Mouse (Mus musculus) kidney, postnatal 0 days (tissue): ENCODE measurements around the gene Gpx3. TPM values are rescaled to one million over a fixed set of nuclear protein-coding genes. Genes with fewer than 3 reads are reported as not detected.
A peak's percentile ranks its signal among the peaks of the same experiment; 100 is the strongest.

ENCODE experiments used
- ATAC-seq: fragments of 200-750 bp; cut with Nextera tagmentation; replicated peaks from 2 replicates; pipeline ENCODE4 v1.8.0; 2017; ENCODE audit warnings: low read depth, moderate number of reproducible peaks, moderate TSS enrichment, moderate library complexity; ENCODE audit not compliant: low FRiP score
- DNase-seq: peaks from one replicate; pipeline ENCODE4 v3.0.0-alpha.2; 2016; ENCODE audit warnings: low spot score
- H3K27ac ChIP-seq: fragments of 300-500 bp; sonication (generic); 2 replicates; pipeline ENCODE4 v1.5.1; 2014; ENCODE audit warnings: mild to moderate bottlenecking
- H3K27me3 ChIP-seq: fragments of 300-500 bp; sonication (generic); 2 replicates; pipeline ENCODE4 v1.6.1; 2014; ENCODE audit warnings: low read length, mixed read lengths; ENCODE audit not compliant: insufficient read depth
- H3K36me3 ChIP-seq: fragments of 300-500 bp; sonication (generic); 2 replicates; pipeline ENCODE4 v1.6.1; 2014; ENCODE audit warnings: low read length, mixed read lengths; ENCODE audit not compliant: insufficient read depth
- H3K4me1 ChIP-seq: fragments of 300-500 bp; sonication (generic); replicated peaks from 2 replicates; pipeline ENCODE4 v1.6.1; 2014; ENCODE audit warnings: antibody characterized with exemption, low read length, mixed read lengths; ENCODE audit not compliant: insufficient read depth
- H3K4me2 ChIP-seq: fragments of 300-500 bp; sonication (generic); 2 replicates; pipeline ENCODE4 v1.6.1; 2014; ENCODE audit warnings: mild to moderate bottlenecking, low read length, moderate library complexity, mixed read lengths
- H3K4me3 ChIP-seq: fragments of 300-500 bp; sonication (generic); replicated peaks from 2 replicates; pipeline ENCODE4 v1.5.1; 2014; ENCODE audit warnings: low read depth, low read length
- H3K9ac ChIP-seq: fragments of 300-500 bp; sonication (generic); 2 replicates; pipeline ENCODE4 v1.6.1; 2014; ENCODE audit warnings: low read depth, low read length
- H3K9me3 ChIP-seq: fragments of 300-500 bp; sonication (generic); replicated peaks from 2 replicates; pipeline ENCODE4 v1.6.1; 2016; ENCODE audit warnings: low read length, inconsistent platforms, mixed read lengths
- CTCF ChIP-seq: IDR thresholded peaks from 2 replicates; pipeline ENCODE4 v1.5.1; 2016; ENCODE audit warnings: antibody characterized with exemption, low read depth, mild to moderate bottlenecking, moderate library complexity
- WGBS: fragments of 180-500 bp; shearing (Covaris S2); extraction: QIAGEN DNeasy Blood & Tissue Kit; methylation state at CpG from one replicate; pipeline ENCODE4 v1.1.7; 2014; 5-methylcytosine and 5-hydroxymethylcytosine counted together
- polyA plus RNA-seq: library from polyadenylated mRNA; unstranded; fragments of >200 nt; fragmentation: Nextera tagmentation; extraction: Ambion mirVana; gene quantifications from 2 replicates; pipeline ENCODE4 v1.2.1, GENCODE M21; 2015

Gpx3 gene
- polyA plus RNA-seq, 1 experiment from 2014 or later = 1,362 TPM

- no peak for ATAC-seq
- Histone ChIP-seq H3K27me3 (no peaks in the 10 kb centered on the region), H3K9ac (peak overlapping the region; percentile 57), H3K36me3 (no peaks in the 10 kb centered on the region), H3K4me3 (peak overlapping the region; percentile 48), H3K27ac (peak overlapping the region; percentile 42; the same call in 1 of the 2 replicates), H3K4me2 (peak overlapping the region; percentile 90), H3K9me3 (no peaks in the 10 kb centered on the region), H3K4me1 (0 out of 2 replicates have a peak, but pooled peaks cover 4% of the 10 kb centered on the region)
- DNase-seq = no peak
- no peak for TF ChIP-seq CTCF
- WGBS = 77% methylated on average over 5 of the region's 5 CpGs
Measured at GRCm38 (mm10) chr11:54903339-54903738, 1.1 kb downstream of the Gpx3 start.

- Histone ChIP-seq H3K4me1 (0 out of 2 replicates have a peak, but pooled peaks cover 4% of the 10 kb centered on the region), H3K4me2 (peak overlapping the region; percentile 90), H3K27me3 (no peaks in the 10 kb centered on the region), H3K9ac (peak overlapping the region; percentile 57; the same call in 1 of the 2 replicates), H3K4me3 (0 out of 2 replicates have a peak overlapping the region, but pooled peaks have one; percentile 48), H3K36me3 (no peaks in the 10 kb centered on the region), H3K9me3 (no peaks in the 10 kb centered on the region), H3K27ac (peak overlapping the region; percentile 60; the same call in 1 of the 2 replicates)
- peak; percentile 60 for DNase-seq
- 57% methylated on average over 4 of the region's 4 CpGs for WGBS
- peak; percentile 50 for ATAC-seq
- TF ChIP-seq CTCF = no peak
Measured at GRCm38 (mm10) chr11:54903940-54904706, 1.9 kb downstream of the Gpx3 start.

GRCm38 (mm10) chr11:54905086-54905485 is 2.8 kb downstream of the Gpx3 start:
- DNase-seq (no peak), ATAC-seq (no peak)
- Histone ChIP-seq H3K9me3 (no peaks in the 10 kb centered on the region), H3K36me3 (peaks cover 3% of the 10 kb centered on the region; the same call in 1 of the 2 replicates), H3K4me3 (no peak overlapping the region), H3K4me2 (no peak overlapping the region), H3K27me3 (no peaks in the 10 kb centered on the region), H3K27ac (peak overlapping the region; percentile 60; the same call in 1 of the 2 replicates), H3K9ac (no peak overlapping the region), H3K4me1 (0 out of 2 replicates have a peak, but pooled peaks cover 4% of the 10 kb centered on the region)
- WGBS = 89% methylated on average over 3 of the region's 3 CpGs
- no peak for TF ChIP-seq CTCF

- H3K9ac ChIP-seq = peak overlapping the region; percentile 15; the same call in 1 of the 2 replicates
- no peak overlapping the region for H3K4me3 ChIP-seq
- peak overlapping the region; percentile 60; the same call in 1 of the 2 replicates for H3K27ac ChIP-seq
- ATAC-seq = peak; percentile 38
- WGBS = 58% methylated on average over 4 of the region's 4 CpGs
- 0 out of 2 replicates have a peak, but pooled peaks cover 4% of the 10 kb centered on the region for H3K4me1 ChIP-seq
- TF ChIP-seq CTCF = no peak
- H3K27me3 ChIP-seq = no peaks in the 10 kb centered on the region
- no peaks in the 10 kb centered on the region for H3K9me3 ChIP-seq
- H3K36me3 ChIP-seq = peaks cover 8% of the 10 kb centered on the region; the same call in 1 of the 2 replicates
- H3K4me2 ChIP-seq = peak overlapping the region; percentile 16; the same call in 1 of the 2 replicates
- DNase-seq = no peak
Measured at GRCm38 (mm10) chr11:54905931-54906330, 3.7 kb downstream of the Gpx3 start.

- H3K4me3 ChIP-seq = no peak overlapping the region
- H3K9ac ChIP-seq = 0 out of 2 replicates have a peak overlapping the region, but pooled peaks have one; percentile 15
- no peak for DNase-seq
- ATAC-seq = no peak
- WGBS = 75% methylated on average over 4 of the region's 4 CpGs
- no peak for TF ChIP-seq CTCF
- 0 out of 2 replicates have a peak overlapping the region, but pooled peaks have one; percentile 60 for H3K27ac ChIP-seq
- H3K9me3 ChIP-seq = no peaks in the 10 kb centered on the region
- peaks cover 10% of the 10 kb centered on the region; the same call in 1 of the 2 replicates for H3K36me3 ChIP-seq
- H3K27me3 ChIP-seq = no peaks in the 10 kb centered on the region
- H3K4me1 ChIP-seq = 0 out of 2 replicates have a peak, but pooled peaks cover 4% of the 10 kb centered on the region
- H3K4me2 ChIP-seq = no peak overlapping the region
Measured at GRCm38 (mm10) chr11:54906466-54906865, 4.2 kb downstream of the Gpx3 start.

- no peak overlapping the region for H3K9ac ChIP-seq
- H3K4me2 ChIP-seq = no peak overlapping the region
- H3K27ac ChIP-seq = no peak overlapping the region
- no peak for TF ChIP-seq CTCF
- 96% methylated on average over 5 of the region's 5 CpGs for WGBS
- ATAC-seq (no peak), DNase-seq (no peak)
- 0 out of 2 replicates have a peak, but pooled peaks cover 4% of the 10 kb centered on the region for H3K4me1 ChIP-seq
- no peaks in the 10 kb centered on the region for H3K27me3 ChIP-seq
- H3K36me3 ChIP-seq = peaks cover 14% of the 10 kb centered on the region; the same call in 1 of the 2 replicates
- H3K9me3 ChIP-seq = no peaks in the 10 kb centered on the region
- H3K4me3 ChIP-seq = no peak overlapping the region
Measured at GRCm38 (mm10) chr11:54907259-54907658, 5.0 kb downstream of the Gpx3 start.
